Mouse (Mus musculus): Measurements from ENCODE around the gene B2m.

GRCm38 (mm10) chr2:122157561-122157960, 10.1 kb downstream of the B2m start:
- TF ChIP-seq CTCF (IDR thresholded peaks at IDR 0.05; ENCODE audit: extremely low read depth, insufficient read depth, insufficient read length, insufficient replicate concordance) (no peak), POLR2A (IDR thresholded peaks at IDR 0.05; ENCODE audit: low read depth, low read length) (no peak)

All from spleen, adult 2 months (tissue).